Mouse (Mus musculus): Measurements from ENCODE around the gene Tcf7. TPM values are rescaled to one million over a fixed set of nuclear protein-coding genes. Genes with fewer than 3 reads are reported as not detected.

Tcf7 gene
- total RNA-seq, 4 experiments from 2014 or later = 36.9 to 81.7 (median 55.2) TPM

- DNase-seq = peak; percentile 73
Observed at GRCm38 (mm10) chr11:52283596-52284571, 1.1 kb upstream of the Tcf7 start.

GRCm38 (mm10) chr11:52282420-52282773 lies 417 bp downstream of the Tcf7 start:
- no peak for DNase-seq

- DNase-seq = no peak
Observed at GRCm38 (mm10) chr11:52281568-52282328, 1.1 kb downstream of the Tcf7 start.

GRCm38 (mm10) chr11:52280566-52281455 lies 2.0 kb downstream of the Tcf7 start:
- no peak for DNase-seq

GRCm38 (mm10) chr11:52279611-52280145 lies 3.1 kb downstream of the Tcf7 start:
- no peak for DNase-seq

- no peak for DNase-seq
Observed at GRCm38 (mm10) chr11:52278991-52279390, 3.8 kb downstream of the Tcf7 start.

- no peak for DNase-seq
Observed at GRCm38 (mm10) chr11:52278164-52278563, 4.7 kb downstream of the Tcf7 start.

GRCm38 (mm10) chr11:52277433-52278150 lies 5.2 kb downstream of the Tcf7 start:
- no peak for DNase-seq

GRCm38 (mm10) chr11:52276961-52277391 lies 5.8 kb downstream of the Tcf7 start:
- no peak for DNase-seq

- peak; percentile 67 for DNase-seq
Observed at GRCm38 (mm10) chr11:52275774-52276555, 6.8 kb downstream of the Tcf7 start.

GRCm38 (mm10) chr11:52275366-52275765 lies 7.4 kb downstream of the Tcf7 start:
- DNase-seq = no peak

GRCm38 (mm10) chr11:52274456-52275112 lies 8.2 kb downstream of the Tcf7 start:
- no peak for DNase-seq

GRCm38 (mm10) chr11:52273942-52274330 lies 8.9 kb downstream of the Tcf7 start:
- no peak for DNase-seq

GRCm38 (mm10) chr11:52273183-52273941 lies 9.5 kb downstream of the Tcf7 start:
- DNase-seq = no peak

GRCm38 (mm10) chr11:52272619-52273018 lies 10.2 kb downstream of the Tcf7 start:
- DNase-seq = no peak

- DNase-seq = no peak
Observed at GRCm38 (mm10) chr11:52271765-52272495, 10.9 kb downstream of the Tcf7 start.

- no peak for DNase-seq
Observed at GRCm38 (mm10) chr11:52269841-52270240, 13.0 kb downstream of the Tcf7 start.

- DNase-seq = no peak
Observed at GRCm38 (mm10) chr11:52268104-52268835, 14.5 kb downstream of the Tcf7 start.
